Mouse (Mus musculus): ENCODE measurements around the gene Six4. TPM values are rescaled to one million over a fixed set of nuclear protein-coding genes. Genes with fewer than 3 reads are reported as not detected.

The Six4 gene
- polyA plus RNA-seq, 1 experiment: 5.4 TPM

DNA sequence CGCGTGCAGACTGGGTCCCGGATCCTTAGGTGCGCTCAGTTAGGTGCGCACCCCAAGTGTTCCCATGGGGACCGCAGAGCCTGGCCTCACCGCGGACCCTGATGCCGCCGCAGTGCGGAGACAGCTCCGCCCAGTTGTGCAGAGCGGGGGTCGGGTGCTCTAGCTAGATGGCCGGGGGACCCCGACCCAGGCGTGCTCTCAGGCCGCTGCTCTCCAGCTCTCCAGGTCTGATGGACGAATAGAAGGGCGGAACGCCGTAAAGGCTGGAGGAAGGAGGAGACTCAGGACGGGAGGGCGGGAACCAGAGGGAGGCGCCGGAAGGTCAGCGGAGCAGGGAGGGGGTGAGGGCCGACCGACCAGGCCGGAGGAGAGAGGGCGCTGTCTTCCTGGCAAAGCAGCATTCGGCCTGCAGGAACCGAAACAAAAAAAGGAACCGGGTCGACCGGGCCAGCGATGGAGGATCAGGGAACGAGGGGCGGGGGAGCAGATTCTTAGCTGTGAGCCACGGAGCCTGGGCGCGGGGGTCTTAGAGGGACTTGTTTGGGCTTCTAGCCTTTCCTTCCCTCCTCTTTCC is 59.5 kb downstream of the Six4 start, which contains the start of gene Six1:
Gene Six1 (minus strand): TSS at position 220 of the 574 bp plus-strand sequence.
- Histone ChIP-seq H3K79me3 (ENCODE audit: low read depth) (peaks cover 4% of the 10 kb centered on the region), H3K4me3 (ENCODE audit: insufficient read depth, poor library complexity, severe bottlenecking) (peak within 1 kb of the TSS; percentile 59), H3K27me3 (ENCODE audit: control insufficient read depth, insufficient read depth, insufficient read length) (no peaks in the 10 kb centered on the region), H3K79me2 (ENCODE audit: control insufficient read depth, insufficient read depth) (peaks cover 18% of the 10 kb centered on the region), H3K36me3 (ENCODE audit: control insufficient read depth, insufficient read depth) (no peaks in the 10 kb centered on the region), H3ac (ENCODE audit: control insufficient read depth, insufficient read length, low read depth) (peak within 1 kb of the TSS; percentile 94)
- TF ChIP-seq USF1 (IDR thresholded peaks at IDR 0.05; ENCODE audit: low read depth) (no peak), CTCF (IDR thresholded peaks at IDR 0.05; ENCODE audit: control insufficient read depth, insufficient read depth, insufficient read length) (peak; percentile 83), MAX (IDR thresholded peaks at IDR 0.05) (no peak), FOSL1 (IDR thresholded peaks at IDR 0.05; ENCODE audit: insufficient read depth, low read length, poor library complexity, severe bottlenecking) (no peak), CEBPB (IDR thresholded peaks at IDR 0.05; ENCODE audit: low read depth) (no peak)

GRCm38 (mm10) chr12:73052651-73053591 is 60.3 kb downstream of the Six4 start:
- peak overlapping the region; percentile 59 for H3K4me3 ChIP-seq (ENCODE audit: insufficient read depth, poor library complexity, severe bottlenecking)
- peaks cover 4% of the 10 kb centered on the region for H3K79me3 ChIP-seq (ENCODE audit: low read depth)
- H3ac ChIP-seq (ENCODE audit: control insufficient read depth, insufficient read length, low read depth): peak overlapping the region; percentile 80
- no peaks in the 10 kb centered on the region for H3K36me3 ChIP-seq (ENCODE audit: control insufficient read depth, insufficient read depth)
- no peaks in the 10 kb centered on the region for H3K27me3 ChIP-seq (ENCODE audit: control insufficient read depth, insufficient read depth, insufficient read length)
- no peak for TF ChIP-seq CEBPB (IDR thresholded peaks at IDR 0.05; ENCODE audit: low read depth)
- peaks cover 18% of the 10 kb centered on the region for H3K79me2 ChIP-seq (ENCODE audit: control insufficient read depth, insufficient read depth)

DNA sequence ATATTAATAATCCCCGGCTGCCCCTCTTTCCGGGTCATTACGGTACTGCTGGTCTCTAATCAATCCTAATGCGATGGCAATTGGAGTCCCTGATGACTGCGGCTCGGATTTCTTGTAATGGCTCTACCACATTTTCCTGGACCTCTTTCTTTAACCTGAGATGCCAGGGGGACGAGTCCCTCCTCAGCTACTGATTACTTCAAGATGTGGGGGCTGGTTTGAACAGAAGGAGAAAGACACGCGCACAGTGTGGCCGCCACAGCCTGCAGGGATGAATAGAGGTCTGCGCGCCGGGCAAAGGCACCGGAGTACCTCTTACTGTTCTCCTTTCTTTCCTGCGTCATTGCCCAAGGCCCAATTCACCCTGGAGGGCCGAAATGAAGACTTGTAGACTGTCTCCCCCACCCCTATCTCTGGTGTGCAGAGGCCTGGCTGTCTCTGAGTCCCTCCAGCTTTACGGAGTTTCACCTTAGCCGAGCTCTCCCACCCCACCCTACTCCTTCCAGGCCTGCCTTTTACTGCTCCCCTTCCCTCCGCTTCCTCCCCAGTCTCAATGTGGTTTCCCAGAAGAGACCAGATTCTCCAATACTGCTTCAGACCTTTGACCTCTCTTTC is 61.1 kb downstream of the Six4 start:
- H3K4me3 ChIP-seq (ENCODE audit: insufficient read depth, poor library complexity, severe bottlenecking): peak overlapping the region; percentile 59
- TF ChIP-seq MYOD1 (IDR thresholded peaks at IDR 0.05; ENCODE audit: control insufficient read depth, insufficient read length, low read depth) (no peak), FOSL1 (IDR thresholded peaks at IDR 0.05; ENCODE audit: insufficient read depth, low read length, poor library complexity, severe bottlenecking) (no peak), MYOG (IDR thresholded peaks at IDR 0.05; ENCODE audit: control insufficient read depth, extremely low read depth, insufficient read length) (no peak), CEBPB (IDR thresholded peaks at IDR 0.05; ENCODE audit: low read depth) (no peak)
- no peaks in the 10 kb centered on the region for H3K36me3 ChIP-seq (ENCODE audit: control insufficient read depth, insufficient read depth)
- H3K27me3 ChIP-seq (ENCODE audit: control insufficient read depth, insufficient read depth, insufficient read length): no peaks in the 10 kb centered on the region
- peaks cover 4% of the 10 kb centered on the region for H3K79me3 ChIP-seq (ENCODE audit: low read depth)
- H3ac ChIP-seq (ENCODE audit: control insufficient read depth, insufficient read length, low read depth): peak overlapping the region; percentile 80
- H3K79me2 ChIP-seq (ENCODE audit: control insufficient read depth, insufficient read depth): peaks cover 18% of the 10 kb centered on the region

- H3K79me2 ChIP-seq (ENCODE audit: control insufficient read depth, insufficient read depth): peaks cover 30% of the 10 kb centered on the region
- no peak overlapping the region for H3K4me3 ChIP-seq (ENCODE audit: insufficient read depth, poor library complexity, severe bottlenecking)
- H3K27me3 ChIP-seq (ENCODE audit: control insufficient read depth, insufficient read depth, insufficient read length): no peaks in the 10 kb centered on the region
- TF ChIP-seq MYOD1 (IDR thresholded peaks at IDR 0.05; ENCODE audit: control insufficient read depth, insufficient read length, low read depth): no peak
- H3ac ChIP-seq (ENCODE audit: control insufficient read depth, insufficient read length, low read depth): no peak overlapping the region
- H3K36me3 ChIP-seq (ENCODE audit: control insufficient read depth, insufficient read depth): no peaks in the 10 kb centered on the region
- peaks cover 8% of the 10 kb centered on the region for H3K79me3 ChIP-seq (ENCODE audit: low read depth)
Measured at GRCm38 (mm10) chr12:73050811-73051580, 62.3 kb downstream of the Six4 start.

DNA sequence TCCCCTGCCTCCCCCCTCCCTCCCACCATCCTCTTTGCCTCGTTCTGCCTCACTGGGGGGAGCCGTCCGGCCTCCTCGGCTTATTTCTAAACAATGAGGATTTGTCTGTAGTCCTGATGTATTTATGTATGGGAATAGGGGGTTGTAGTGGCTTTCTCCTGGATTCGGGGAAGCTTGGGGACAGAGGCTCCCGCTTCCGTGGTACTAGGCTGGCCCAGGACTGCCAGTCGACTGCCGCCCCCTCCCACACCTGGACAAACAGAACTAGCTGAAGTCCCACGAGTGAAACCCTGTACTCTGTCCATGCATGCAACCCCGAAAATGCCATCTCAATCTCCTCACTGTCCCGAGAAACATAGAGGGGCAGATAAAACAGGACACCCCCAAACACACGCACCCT is 63.0 kb downstream of the Six4 start:
- peaks cover 37% of the 10 kb centered on the region for H3K79me2 ChIP-seq (ENCODE audit: control insufficient read depth, insufficient read depth)
- H3K4me3 ChIP-seq (ENCODE audit: insufficient read depth, poor library complexity, severe bottlenecking): no peak overlapping the region
- no peak for TF ChIP-seq FOSL1 (IDR thresholded peaks at IDR 0.05; ENCODE audit: insufficient read depth, low read length, poor library complexity, severe bottlenecking)
- TF ChIP-seq USF1 (IDR thresholded peaks at IDR 0.05; ENCODE audit: low read depth): no peak
- TF ChIP-seq MYOG (IDR thresholded peaks at IDR 0.05; ENCODE audit: control insufficient read depth, extremely low read depth, insufficient read length): no peak
- TF ChIP-seq MAX (IDR thresholded peaks at IDR 0.05): no peak
- TF ChIP-seq CEBPB (IDR thresholded peaks at IDR 0.05; ENCODE audit: low read depth): no peak
- TF ChIP-seq CTCF (IDR thresholded peaks at IDR 0.05; ENCODE audit: control insufficient read depth, insufficient read depth, insufficient read length): no peak
- no peak for TF ChIP-seq MYOD1 (IDR thresholded peaks at IDR 0.05; ENCODE audit: control insufficient read depth, insufficient read length, low read depth)
- no peak overlapping the region for H3ac ChIP-seq (ENCODE audit: control insufficient read depth, insufficient read length, low read depth)
- H3K27me3 ChIP-seq (ENCODE audit: control insufficient read depth, insufficient read depth, insufficient read length): no peaks in the 10 kb centered on the region
- no peaks in the 10 kb centered on the region for H3K36me3 ChIP-seq (ENCODE audit: control insufficient read depth, insufficient read depth)
- H3K79me3 ChIP-seq (ENCODE audit: low read depth): peaks cover 15% of the 10 kb centered on the region

Other genes with a start within 250 kb of the Six4 start
- gene Six6, start 173.6 kb downstream of the Six4 start, polyA plus RNA-seq (2012; fragmentation: generic; extraction: Trizol): not detected
- not detected for gene 4930447C04Rik, start 172.7 kb downstream of the Six4 start, polyA plus RNA-seq (2012; fragmentation: generic; extraction: Trizol)
- gene Six1, start 59.6 kb downstream of the Six4 start, polyA plus RNA-seq (2012; fragmentation: generic; extraction: Trizol): 72.4 TPM
- gene Mnat1, start 10.3 kb upstream of the Six4 start, polyA plus RNA-seq (2012; fragmentation: generic; extraction: Trizol): 30.9 TPM
- gene Trmt5, start 173.3 kb upstream of the Six4 start, polyA plus RNA-seq (2012; fragmentation: generic; extraction: Trizol): 8.3 TPM
- 13.1 TPM for gene Slc38a6, start 173.3 kb upstream of the Six4 start, polyA plus RNA-seq (2012; fragmentation: generic; extraction: Trizol)